Mouse (Mus musculus) olfactory bulb, adult 2 months (tissue): ENCODE measurements around the gene Hes3.

Experiments
- CTCF ChIP-seq: fragments of 200-500 bp; IDR thresholded peaks from 2 replicates; pipeline ENCODE4 v1.5.1; 2012; ENCODE audit warnings: low read depth, mild to moderate bottlenecking, low read length, moderate library complexity; ENCODE audit not compliant: insufficient read depth
- POLR2A ChIP-seq: fragments of 200-500 bp; IDR thresholded peaks from 2 replicates; pipeline ENCODE4 v1.6.1; 2012; ENCODE audit warnings: mild to moderate bottlenecking, low read depth, low read length, moderate library complexity; ENCODE audit not compliant: insufficient read depth

- no peak for TF ChIP-seq CTCF
- no peak for TF ChIP-seq POLR2A
Measured at GRCm38 (mm10) chr4:152300375-152300774, 8.9 kb upstream of the Hes3 start.
